Mouse (Mus musculus): ENCODE results near the gene Tmprss11a. TPM values are rescaled to one million over a fixed set of nuclear protein-coding genes. Genes with fewer than 3 reads are reported as not detected.

The Tmprss11a gene
- polyA plus RNA-seq, 1 experiment from 2014 or later = not detected

DNA sequence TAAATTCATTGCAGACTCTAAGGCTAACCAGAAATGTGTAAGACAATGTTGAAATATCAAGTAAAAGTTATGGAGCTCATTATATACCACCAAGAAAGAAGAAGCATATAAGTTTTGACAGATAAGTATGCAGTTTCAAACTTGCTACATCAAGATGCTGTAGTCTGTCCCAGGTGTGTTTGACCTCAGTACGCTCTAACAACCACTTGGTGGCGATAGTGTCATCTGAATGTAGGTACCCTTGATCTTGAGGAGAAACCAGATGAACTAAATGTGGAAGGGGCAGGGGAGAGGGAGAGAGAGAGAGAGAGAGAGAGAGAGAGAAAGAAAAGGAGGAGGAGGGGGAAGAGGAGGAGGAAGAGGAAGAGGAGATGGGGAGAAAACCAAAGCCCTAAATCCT, 36.1 kb downstream of the Tmprss11a start:
- no peaks in the 10 kb centered on the region for H3K36me3 ChIP-seq (ENCODE audit: control insufficient read depth, insufficient read depth, low read length)
- no peak overlapping the region for H3K4me2 ChIP-seq (ENCODE audit: low read depth, low read length)
- H3K9ac ChIP-seq (replicated peaks; ENCODE audit: low read depth, low read length) = no peak overlapping the region
- H3K4me1 ChIP-seq (ENCODE audit: control insufficient read depth, insufficient read depth, low read length) = no peaks in the 10 kb centered on the region
- no peak overlapping the region for H3K4me3 ChIP-seq (ENCODE audit: low read depth, low read length)
- no peaks in the 10 kb centered on the region for H3K9me3 ChIP-seq (ENCODE audit: control insufficient read depth, low read length)
- no peaks in the 10 kb centered on the region for H3K27me3 ChIP-seq (ENCODE audit: control insufficient read depth, insufficient read depth, low read length)
- ATAC-seq (ENCODE audit: low read depth) = peak; percentile 63; the same call in 1 of the 2 replicates
- H3K27ac ChIP-seq (ENCODE audit: low read depth, low read length) = no peak overlapping the region
- WGBS = 4% methylated on average over 2 of the region's 2 CpGs

DNA sequence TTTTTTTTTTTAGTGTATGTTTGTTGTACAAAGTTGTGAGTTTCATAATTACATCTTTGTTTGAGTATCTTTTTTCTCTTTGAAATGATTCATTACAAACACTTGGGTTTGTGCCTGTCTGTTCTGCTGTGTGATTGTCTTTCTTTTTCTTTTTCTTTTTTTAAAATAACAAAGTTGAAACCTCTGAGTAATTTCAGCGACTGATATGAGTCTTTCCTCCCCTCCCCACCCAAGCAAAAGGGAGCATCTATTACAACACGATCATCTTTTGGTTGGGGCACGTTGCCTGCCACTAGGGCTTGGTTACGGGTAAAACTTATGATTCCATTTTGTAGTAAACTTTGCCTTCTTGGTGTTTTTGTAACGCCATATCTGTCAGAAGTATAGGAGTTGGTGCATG, 37.7 kb downstream of the Tmprss11a start:
- no peak overlapping the region for H3K4me3 ChIP-seq (ENCODE audit: low read depth, low read length)
- H3K9me3 ChIP-seq (ENCODE audit: control insufficient read depth, low read length) = no peaks in the 10 kb centered on the region
- H3K36me3 ChIP-seq (ENCODE audit: control insufficient read depth, insufficient read depth, low read length) = no peaks in the 10 kb centered on the region
- no peak overlapping the region for H3K27ac ChIP-seq (ENCODE audit: low read depth, low read length)
- no peak overlapping the region for H3K9ac ChIP-seq (replicated peaks; ENCODE audit: low read depth, low read length)
- H3K4me1 ChIP-seq (ENCODE audit: control insufficient read depth, insufficient read depth, low read length) = no peaks in the 10 kb centered on the region
- H3K4me2 ChIP-seq (ENCODE audit: low read depth, low read length) = no peak overlapping the region
- WGBS = 73% methylated on average over 5 of the region's 5 CpGs
- ATAC-seq (ENCODE audit: low read depth) = no peak
- H3K27me3 ChIP-seq (ENCODE audit: control insufficient read depth, insufficient read depth, low read length) = no peaks in the 10 kb centered on the region

DNA sequence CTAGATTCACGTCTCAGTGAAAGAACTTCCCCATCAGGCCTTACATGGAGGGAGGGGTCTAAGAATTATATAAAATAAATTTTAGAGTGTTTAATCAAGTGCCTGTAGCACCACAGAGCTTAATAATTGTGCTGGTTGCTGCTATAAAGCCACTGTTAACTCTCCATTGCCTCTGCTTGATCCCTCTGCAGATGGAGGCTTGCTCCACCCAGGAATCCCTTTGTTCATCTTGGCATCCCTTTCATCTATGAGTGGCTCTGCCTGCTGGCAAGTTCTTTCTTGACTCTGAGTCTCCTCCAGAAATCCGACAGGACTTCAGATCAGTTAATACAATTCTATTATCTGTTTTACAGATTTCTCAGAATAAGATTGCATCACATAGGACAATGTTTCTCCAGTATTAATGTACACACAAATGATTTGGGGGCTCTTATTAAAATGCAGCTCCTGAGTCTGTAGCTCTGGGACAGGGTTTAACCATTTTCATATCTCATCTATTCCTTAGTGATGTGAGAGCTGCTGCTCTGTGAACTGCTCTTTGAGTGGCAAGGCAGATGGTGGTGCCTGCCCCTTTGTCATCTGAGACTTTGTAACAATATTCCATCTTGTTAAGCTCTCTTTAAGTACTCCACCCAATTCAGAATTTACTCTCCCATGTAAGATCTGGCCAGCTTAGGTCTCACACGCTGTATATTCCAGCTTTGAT, 47.3 kb downstream of the Tmprss11a start:
- H3K9me3 ChIP-seq (ENCODE audit: control insufficient read depth, low read length) = no peaks in the 10 kb centered on the region
- no peak overlapping the region for H3K4me3 ChIP-seq (ENCODE audit: low read depth, low read length)
- no peak overlapping the region for H3K4me2 ChIP-seq (ENCODE audit: low read depth, low read length)
- no peak overlapping the region for H3K27ac ChIP-seq (ENCODE audit: low read depth, low read length)
- no peak for ATAC-seq (ENCODE audit: low read depth)
- no peaks in the 10 kb centered on the region for H3K36me3 ChIP-seq (ENCODE audit: control insufficient read depth, insufficient read depth, low read length)
- no peak overlapping the region for H3K9ac ChIP-seq (replicated peaks; ENCODE audit: low read depth, low read length)
- H3K27me3 ChIP-seq (ENCODE audit: control insufficient read depth, insufficient read depth, low read length) = no peaks in the 10 kb centered on the region
- no peaks in the 10 kb centered on the region for H3K4me1 ChIP-seq (ENCODE audit: control insufficient read depth, insufficient read depth, low read length)
- WGBS = 54% methylated on average over 3 of the region's 3 CpGs

DNA sequence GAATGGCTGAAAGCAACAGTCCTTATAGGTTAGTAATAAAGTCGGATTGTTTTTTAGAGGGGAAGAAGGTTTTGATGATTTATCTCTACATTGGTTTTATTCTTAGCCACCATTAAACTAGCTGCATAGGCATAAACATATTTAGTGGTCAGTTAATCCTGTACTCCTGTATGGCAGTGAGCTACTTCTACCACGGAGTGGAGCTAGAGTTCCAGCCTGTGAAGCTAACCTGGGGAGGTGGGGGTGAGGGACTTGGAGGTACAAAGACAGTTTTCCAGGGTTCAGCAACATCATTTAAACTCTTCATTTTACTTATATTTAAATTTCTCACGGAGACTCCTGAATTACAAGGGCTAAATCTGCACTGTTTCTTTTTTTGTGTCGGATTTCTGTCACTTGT, 49.3 kb downstream of the Tmprss11a start:
- Histone ChIP-seq H3K4me1 (ENCODE audit: control insufficient read depth, insufficient read depth, low read length) (no peaks in the 10 kb centered on the region), H3K27me3 (ENCODE audit: control insufficient read depth, insufficient read depth, low read length) (no peaks in the 10 kb centered on the region), H3K4me2 (ENCODE audit: low read depth, low read length) (no peak overlapping the region), H3K9ac (replicated peaks; ENCODE audit: low read depth, low read length) (no peak overlapping the region), H3K4me3 (ENCODE audit: low read depth, low read length) (no peak overlapping the region), H3K9me3 (ENCODE audit: control insufficient read depth, low read length) (no peaks in the 10 kb centered on the region), H3K27ac (ENCODE audit: low read depth, low read length) (no peak overlapping the region), H3K36me3 (ENCODE audit: control insufficient read depth, insufficient read depth, low read length) (no peaks in the 10 kb centered on the region)
- no peak for ATAC-seq (ENCODE audit: low read depth)
- 23% methylated on average over 4 of the region's 4 CpGs for WGBS

DNA sequence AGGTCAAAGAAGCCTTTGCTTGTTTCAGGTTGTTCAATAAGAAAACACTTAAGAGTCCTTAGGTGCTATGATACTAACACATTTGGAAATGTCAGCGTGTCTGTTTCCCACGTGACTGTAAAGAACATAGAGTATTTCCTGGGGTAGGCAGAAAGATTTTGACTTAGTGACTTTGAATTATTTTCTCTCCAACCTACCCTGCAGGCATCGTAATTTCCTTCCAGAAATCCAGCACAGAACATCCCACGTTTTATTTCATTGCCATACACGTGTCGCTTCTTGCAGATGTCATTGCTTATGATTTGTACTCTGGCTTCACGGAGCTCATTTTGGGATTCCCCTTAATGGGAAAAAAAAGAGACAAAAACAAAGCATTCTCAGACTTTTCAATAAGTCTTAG, 54.5 kb downstream of the Tmprss11a start:
- WGBS = 77% methylated on average over 7 of the region's 7 CpGs

DNA sequence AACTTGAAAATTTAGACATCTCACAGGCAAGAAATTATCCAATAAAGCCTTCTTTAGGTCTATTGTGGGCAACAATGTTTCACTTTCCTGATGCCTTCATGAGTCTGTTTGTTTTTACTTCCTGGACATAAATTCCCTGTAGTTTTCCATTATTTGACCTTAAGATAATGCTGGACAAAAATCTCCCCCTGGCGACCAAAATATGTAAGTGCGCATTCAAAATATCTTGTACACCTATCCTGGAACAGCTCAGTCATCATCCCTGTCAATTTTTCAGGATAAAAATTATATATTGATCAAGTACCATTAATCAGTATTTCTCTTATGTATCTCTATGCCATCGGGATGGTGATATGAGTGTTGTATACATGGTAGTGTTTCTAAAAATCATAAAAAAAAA, 58.0 kb downstream of the Tmprss11a start:
- no peak overlapping the region for H3K27ac ChIP-seq (ENCODE audit: low read depth, low read length)
- H3K4me2 ChIP-seq (ENCODE audit: low read depth, low read length) = no peak overlapping the region
- H3K9me3 ChIP-seq (ENCODE audit: control insufficient read depth, low read length) = no peaks in the 10 kb centered on the region
- H3K4me1 ChIP-seq (ENCODE audit: control insufficient read depth, insufficient read depth, low read length) = no peaks in the 10 kb centered on the region
- 33% methylated on average over 3 of the region's 3 CpGs for WGBS
- no peak; the same call in 1 of the 2 replicates for ATAC-seq (ENCODE audit: low read depth)
- H3K9ac ChIP-seq (replicated peaks; ENCODE audit: low read depth, low read length) = no peak overlapping the region
- H3K4me3 ChIP-seq (ENCODE audit: low read depth, low read length) = no peak overlapping the region
- no peaks in the 10 kb centered on the region for H3K27me3 ChIP-seq (ENCODE audit: control insufficient read depth, insufficient read depth, low read length)
- no peaks in the 10 kb centered on the region for H3K36me3 ChIP-seq (ENCODE audit: control insufficient read depth, insufficient read depth, low read length)

More for the DNA sequence above, 54.5 kb downstream of the Tmprss11a start:
- Histone ChIP-seq H3K27ac (ENCODE audit: low read depth, low read length) (no peak overlapping the region), H3K9me3 (ENCODE audit: control insufficient read depth, low read length) (no peaks in the 10 kb centered on the region), H3K4me2 (ENCODE audit: low read depth, low read length) (no peak overlapping the region), H3K4me3 (ENCODE audit: low read depth, low read length) (no peak overlapping the region), H3K9ac (replicated peaks; ENCODE audit: low read depth, low read length) (no peak overlapping the region), H3K4me1 (ENCODE audit: control insufficient read depth, insufficient read depth, low read length) (no peaks in the 10 kb centered on the region), H3K27me3 (ENCODE audit: control insufficient read depth, insufficient read depth, low read length) (no peaks in the 10 kb centered on the region), H3K36me3 (ENCODE audit: control insufficient read depth, insufficient read depth, low read length) (no peaks in the 10 kb centered on the region)
- no peak for ATAC-seq (ENCODE audit: low read depth)

DNA sequence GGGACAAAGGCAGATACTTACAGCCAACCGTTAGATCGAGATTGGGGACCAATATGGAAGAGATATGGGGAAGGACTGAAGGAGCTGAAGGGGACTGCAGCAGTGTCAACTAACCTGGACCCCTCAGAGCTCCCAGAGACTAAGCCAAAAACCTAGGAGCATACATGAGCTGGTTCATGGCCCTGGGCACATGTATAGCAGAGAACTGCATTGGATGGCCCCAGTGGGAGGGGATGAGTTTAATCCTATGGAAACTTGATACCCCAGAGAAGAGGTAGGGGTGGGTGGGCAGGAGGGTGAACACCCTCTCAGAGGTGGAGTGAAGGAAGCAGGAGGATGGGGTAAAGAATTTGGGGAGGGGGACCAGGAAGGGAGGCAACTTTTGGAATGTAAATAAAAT, 60.8 kb downstream of the Tmprss11a start:
- H3K4me3 ChIP-seq (ENCODE audit: low read depth, low read length) = no peak overlapping the region
- no peaks in the 10 kb centered on the region for H3K36me3 ChIP-seq (ENCODE audit: control insufficient read depth, insufficient read depth, low read length)
- no peak overlapping the region for H3K27ac ChIP-seq (ENCODE audit: low read depth, low read length)
- no peak overlapping the region for H3K9ac ChIP-seq (replicated peaks; ENCODE audit: low read depth, low read length)
- no peaks in the 10 kb centered on the region for H3K4me1 ChIP-seq (ENCODE audit: control insufficient read depth, insufficient read depth, low read length)
- no peak for ATAC-seq (ENCODE audit: low read depth)
- no peak overlapping the region for H3K4me2 ChIP-seq (ENCODE audit: low read depth, low read length)
- 93% methylated on average over 2 of the region's 2 CpGs for WGBS
- no peaks in the 10 kb centered on the region for H3K27me3 ChIP-seq (ENCODE audit: control insufficient read depth, insufficient read depth, low read length)
- no peaks in the 10 kb centered on the region for H3K9me3 ChIP-seq (ENCODE audit: control insufficient read depth, low read length)

DNA sequence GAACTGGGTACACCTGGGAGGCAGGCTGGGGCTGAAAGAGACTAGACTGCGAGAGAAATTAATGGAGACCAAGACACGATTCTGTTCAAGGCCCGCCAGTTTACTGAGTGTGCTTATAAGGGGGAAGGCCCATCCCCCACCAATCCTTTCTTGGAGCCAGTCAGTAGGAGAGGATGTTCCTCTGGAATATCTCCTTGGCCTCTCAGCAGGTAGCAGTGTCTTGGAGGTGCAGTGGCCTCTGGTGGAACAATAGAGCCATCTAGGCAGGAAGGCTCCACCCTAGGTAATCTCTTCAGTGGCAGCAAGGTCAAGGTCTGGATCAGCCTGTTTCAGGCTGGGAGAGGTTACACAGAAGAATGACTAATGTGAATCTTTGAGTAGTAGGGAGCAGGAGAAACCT, 61.6 kb downstream of the Tmprss11a start:
- no peak overlapping the region for H3K4me3 ChIP-seq (ENCODE audit: low read depth, low read length)
- H3K9me3 ChIP-seq (ENCODE audit: control insufficient read depth, low read length) = no peaks in the 10 kb centered on the region
- H3K27me3 ChIP-seq (ENCODE audit: control insufficient read depth, insufficient read depth, low read length) = no peaks in the 10 kb centered on the region
- H3K4me1 ChIP-seq (ENCODE audit: control insufficient read depth, insufficient read depth, low read length) = no peaks in the 10 kb centered on the region
- no peaks in the 10 kb centered on the region for H3K36me3 ChIP-seq (ENCODE audit: control insufficient read depth, insufficient read depth, low read length)
- H3K27ac ChIP-seq (ENCODE audit: low read depth, low read length) = no peak overlapping the region
- H3K9ac ChIP-seq (replicated peaks; ENCODE audit: low read depth, low read length) = no peak overlapping the region
- ATAC-seq (ENCODE audit: low read depth) = no peak
- WGBS = 89% methylated on average over 3 of the region's 3 CpGs
- no peak overlapping the region for H3K4me2 ChIP-seq (ENCODE audit: low read depth, low read length)

DNA sequence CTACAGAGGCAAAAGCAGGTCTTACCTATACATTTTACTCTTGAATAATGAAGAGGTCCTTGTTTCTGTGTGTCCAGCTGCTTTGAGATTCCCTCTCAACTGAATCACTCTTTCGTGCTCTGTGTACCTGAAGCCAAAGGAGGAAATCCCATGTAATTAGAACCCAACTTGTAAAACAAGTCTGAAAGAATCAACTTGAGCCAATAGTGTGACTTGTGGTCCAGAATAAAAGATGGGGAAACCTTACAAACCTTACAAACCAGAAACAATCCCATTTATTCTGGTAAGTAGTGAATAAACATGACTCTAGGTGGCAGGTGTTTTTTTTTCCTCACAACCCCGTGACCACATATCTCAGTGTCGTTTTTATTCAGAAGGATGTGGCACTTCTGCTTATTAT, 95.5 kb downstream of the Tmprss11a start, which contains the start of gene Tmprss11d:
Gene Tmprss11d, minus strand, starts transcription at position 101 of the 400 bp plus-strand sequence.
- Histone ChIP-seq H3K27me3 (ENCODE audit: control insufficient read depth, insufficient read depth, low read length) (no peaks in the 10 kb centered on the region), H3K4me3 (ENCODE audit: low read depth, low read length) (no peak within 1 kb of the TSS), H3K9me3 (ENCODE audit: control insufficient read depth, low read length) (no peaks in the 10 kb centered on the region), H3K4me1 (ENCODE audit: control insufficient read depth, insufficient read depth, low read length) (no peaks in the 10 kb centered on the region), H3K27ac (ENCODE audit: low read depth, low read length) (no peak within 1 kb of the TSS), H3K4me2 (ENCODE audit: low read depth, low read length) (no peak within 1 kb of the TSS), H3K36me3 (ENCODE audit: control insufficient read depth, insufficient read depth, low read length) (no peaks in the 10 kb centered on the region), H3K9ac (replicated peaks; ENCODE audit: low read depth, low read length) (no peak within 1 kb of the TSS)
- WGBS = 75% methylated on average over 3 of the region's 3 CpGs
- ATAC-seq (ENCODE audit: low read depth) = no peak
